Mouse (Mus musculus) heart, adult 2 months (tissue): Measurements from ENCODE around the gene Fam162b. TPM values are rescaled to one million over a fixed set of nuclear protein-coding genes. Genes with fewer than 3 reads are reported as not detected.

Experiments
- DNase-seq, 2 experiments: peaks; one replicate each; pipeline ENCODE4 v3.0.0; 2021
- H3K27ac ChIP-seq: fragments of 200-600 bp; 2 replicates; pipeline ENCODE4 v1.8.1; 2022
- H3K27me3 ChIP-seq: fragments of 200-500 bp; 2 replicates; pipeline ENCODE4 v1.6.1; 2012; ENCODE audit warnings: mild to moderate bottlenecking, low read length, inconsistent platforms, mixed read lengths; ENCODE audit not compliant: control insufficient read depth, insufficient read depth
- H3K36me3 ChIP-seq: fragments of 200-500 bp; 2 replicates; pipeline ENCODE4 v1.6.1; 2012; ENCODE audit warnings: low read length, inconsistent platforms; ENCODE audit not compliant: control insufficient read depth, insufficient read depth
- H3K4me1 ChIP-seq: fragments of 200-500 bp; 2 replicates; pipeline ENCODE4 v1.6.1; 2011; ENCODE audit warnings: low read length; ENCODE audit not compliant: control insufficient read depth, insufficient read depth
- H3K4me3 ChIP-seq: fragments of 200-600 bp; 2 replicates; pipeline ENCODE4 v1.8.1; 2022
- H3K79me2 ChIP-seq: fragments of 200-500 bp; replicated peaks from 2 replicates; pipeline ENCODE4 v1.6.1; 2012; ENCODE audit warnings: mild to moderate bottlenecking, inconsistent platforms, low read length, moderate library complexity, mixed read lengths; ENCODE audit not compliant: control insufficient read depth, insufficient read depth
- H3K9ac ChIP-seq: fragments of 200-500 bp; 2 replicates; pipeline ENCODE4 v1.6.1; 2012; ENCODE audit warnings: low read depth, mild to moderate bottlenecking, control low read depth, inconsistent platforms, low read length, mixed read lengths
- CTCF ChIP-seq: fragments of 200-600 bp; IDR thresholded peaks from 2 replicates; pipeline ENCODE4 v1.8.1; 2022; ENCODE audit warnings: antibody characterized with exemption, mild to moderate bottlenecking, moderate library complexity
- EP300 ChIP-seq: fragments of 200-500 bp; IDR thresholded peaks from 2 replicates; pipeline ENCODE4 v1.6.1; 2011; ENCODE audit warnings: low read depth, low read length, control low read depth; ENCODE audit not compliant: insufficient read depth
- POLR2A ChIP-seq: fragments of 200-500 bp; IDR thresholded peaks from 2 replicates; pipeline ENCODE4 v1.6.1; 2011; ENCODE audit warnings: mild to moderate bottlenecking, low read depth, low read length, control low read depth; ENCODE audit not compliant: insufficient read depth
- WGBS: fragments of 180-500 bp; shearing (Covaris S2); methylation state at CpG from one replicate; pipeline ENCODE4 v1.1.7; 2018; 5-methylcytosine and 5-hydroxymethylcytosine counted together
- intact Hi-C: fragments of 180-260 bp; cut with DNase I; formaldehyde crosslinking; loops from one replicate; pipeline ENCODE4 v1.15.1; 2025
- polyA plus RNA-seq: library from polyadenylated mRNA; depleted of rRNA; stranded (reverse); fragments of >200 nt; gene quantifications from 2 replicates; pipeline ENCODE4 v1.2.3, GENCODE M21; 2012; rRNA removed
- total RNA-seq, 2 experiments: library from RNA; stranded (reverse); gene quantifications; 2 replicates each; pipeline ENCODE4 v1.2.3; 2021

Gene Fam162b
- total and polyA plus RNA-seq, 3 experiments: not detected

- TF ChIP-seq CTCF (no peak), POLR2A (no peak), EP300 (no peak)
- no peak for DNase-seq
- Histone ChIP-seq H3K27me3 (no peaks in the 10 kb centered on the region), H3K4me3 (no peak overlapping the region), H3K27ac (no peak overlapping the region), H3K4me1 (no peaks in the 10 kb centered on the region), H3K36me3 (no peaks in the 10 kb centered on the region), H3K9ac (no peak overlapping the region), H3K79me2 (no peaks in the 10 kb centered on the region)
- intact Hi-C loops: loop anchor here (10.0 kb wide), 1 partner anchor 99 kb away; no protein-coding TSS in a partner anchor
- 61% methylated on average over 1 of the region's 1 CpGs for WGBS
Observed at GRCm38 (mm10) chr10:51556005-51556404, 34.3 kb downstream of the Fam162b start.

GRCm38 (mm10) chr10:51553348-51554123 is 36.8 kb downstream of the Fam162b start:
- H3K4me3 ChIP-seq: no peak overlapping the region
- H3K9ac ChIP-seq: no peak overlapping the region
- H3K4me1 ChIP-seq: no peaks in the 10 kb centered on the region
- no peaks in the 10 kb centered on the region for H3K27me3 ChIP-seq
- H3K36me3 ChIP-seq: no peaks in the 10 kb centered on the region
- H3K27ac ChIP-seq: no peak overlapping the region
- H3K79me2 ChIP-seq: no peaks in the 10 kb centered on the region
- peak; percentile 59 for TF ChIP-seq CTCF
- no peak for TF ChIP-seq POLR2A
- intact Hi-C loops: loop anchor here (10.0 kb wide), 1 partner anchor 101 kb away; no protein-coding TSS in a partner anchor
- WGBS: 1% methylated on average over 16 of the region's 16 CpGs
- peak; percentile 56 to 71 for DNase-seq

Other genes with a start within 250 kb of the Fam162b start
- gene Gm49339, start 109.9 kb downstream of the Fam162b start, total RNA-seq: 1 to 10 TPM in 1 of 2 experiments, under 1 TPM in 1; 0.26 to 1.0 TPM
- 2.4 and 4.9 TPM in 2 replicates for gene Gm49339, start 109.9 kb downstream of the Fam162b start, polyA plus RNA-seq
- 1 to 10 TPM; 2.0 TPM for gene Lilr4b, start 109.9 kb downstream of the Fam162b start, total RNA-seq
- gene Lilr4b, start 109.9 kb downstream of the Fam162b start, polyA plus RNA-seq: 4.6 and 4.8 TPM in 2 replicates
- 1 to 10 TPM; 1.8 to 2.8 TPM for gene Lilrb4a, start 99.6 kb downstream of the Fam162b start, total RNA-seq
- 3.7 and 5.9 TPM in 2 replicates for gene Lilrb4a, start 99.6 kb downstream of the Fam162b start, polyA plus RNA-seq
- not detected for gene Gprc6a, start 40.9 kb upstream of the Fam162b start, total RNA-seq
- gene Gprc6a, start 40.9 kb upstream of the Fam162b start, polyA plus RNA-seq: 0.06 TPM in 1 of 2 replicates, not detected in the other
- not detected for gene Rfx6, start 87.2 kb upstream of the Fam162b start, total RNA-seq
- gene Rfx6, start 87.2 kb upstream of the Fam162b start, polyA plus RNA-seq: not detected in 2 replicates